Mouse (Mus musculus) heart, adult 2 months (tissue): ENCODE measurements around the gene Plcl2.

Source experiments
- CTCF ChIP-seq: fragments of 200-600 bp; IDR thresholded peaks from 2 replicates; pipeline ENCODE4 v1.8.1; 2022; ENCODE audit warnings: antibody characterized with exemption, mild to moderate bottlenecking, moderate library complexity
- EP300 ChIP-seq: fragments of 200-500 bp; IDR thresholded peaks from 2 replicates; pipeline ENCODE4 v1.6.1; 2011; ENCODE audit warnings: low read depth, low read length, control low read depth; ENCODE audit not compliant: insufficient read depth
- POLR2A ChIP-seq: fragments of 200-500 bp; IDR thresholded peaks from 2 replicates; pipeline ENCODE4 v1.6.1; 2011; ENCODE audit warnings: mild to moderate bottlenecking, low read depth, low read length, control low read depth; ENCODE audit not compliant: insufficient read depth

DNA sequence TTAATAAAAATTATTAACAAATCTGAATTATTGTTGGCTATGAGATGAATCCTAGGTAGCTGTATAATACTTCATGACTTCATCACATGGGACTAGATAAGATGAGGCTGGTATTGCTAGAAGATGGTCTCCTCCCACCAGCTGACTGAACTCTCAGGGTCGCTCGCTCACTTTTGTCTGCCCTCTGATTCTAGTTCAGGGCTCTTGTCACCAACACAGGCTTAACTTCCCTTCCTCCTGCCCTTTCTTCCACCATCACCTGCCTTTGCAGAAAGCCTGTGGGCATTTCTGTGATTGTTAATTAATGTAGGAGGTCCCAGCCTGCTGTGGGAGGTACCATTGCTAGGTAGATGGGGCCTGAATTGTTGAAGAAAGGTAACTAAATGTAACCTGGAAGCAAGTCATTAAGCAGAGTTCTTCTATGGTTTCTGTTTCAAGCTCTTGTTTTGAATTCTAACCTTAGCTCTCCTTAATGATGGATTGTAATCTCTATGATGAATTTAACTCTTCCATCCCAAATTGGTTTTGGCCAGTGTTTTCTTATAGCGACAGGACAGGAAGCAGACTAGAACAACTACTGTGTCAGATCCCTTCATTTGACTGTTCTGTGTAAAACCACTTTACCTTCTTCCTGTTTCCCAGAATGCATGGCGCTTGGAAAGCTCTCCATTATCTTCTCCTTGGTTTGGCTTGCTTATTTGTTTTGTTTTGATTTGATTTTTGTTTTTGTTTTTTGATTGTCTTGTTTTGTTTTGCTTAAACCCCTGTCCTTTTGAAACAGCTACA lies 27.4 kb downstream of the Plcl2 start:
- TF ChIP-seq EP300, result no peak
- no peak for TF ChIP-seq CTCF
- no peak for TF ChIP-seq POLR2A
